Mouse (Mus musculus) embryonic facial prominence, embryonic 13.5 days (tissue): ENCODE results near the gene Ddx52. TPM values are rescaled to one million over a fixed set of nuclear protein-coding genes. Genes with fewer than 3 reads are reported as not detected.

Source experiments
- ATAC-seq: fragments of 200-750 bp; cut with Nextera tagmentation; 2 replicates; pipeline ENCODE4 v1.8.0; 2017; ENCODE audit warnings: low read depth; ENCODE audit not compliant: insufficient number of reproducible peaks, insufficient read depth, low FRiP score, low TSS enrichment
- H3K27ac ChIP-seq: fragments of 300-500 bp; sonication (generic); 2 replicates; pipeline ENCODE4 v1.5.1; 2015; ENCODE audit warnings: moderate library complexity, mild to moderate bottlenecking, inconsistent platforms
- H3K27me3 ChIP-seq: fragments of 300-500 bp; sonication (generic); 2 replicates; pipeline ENCODE4 v1.6.1; 2015; ENCODE audit warnings: mild to moderate bottlenecking, inconsistent platforms
- H3K36me3 ChIP-seq: fragments of 300-500 bp; sonication (generic); 2 replicates; pipeline ENCODE4 v1.6.1; 2015; ENCODE audit warnings: mild to moderate bottlenecking, inconsistent platforms
- H3K4me1 ChIP-seq: fragments of 300-500 bp; sonication (generic); 2 replicates; pipeline ENCODE4 v1.6.1; 2015; ENCODE audit warnings: inconsistent platforms
- H3K4me2 ChIP-seq: fragments of 300-500 bp; sonication (generic); 2 replicates; pipeline ENCODE4 v1.6.1; 2015; ENCODE audit warnings: moderate library complexity, mild to moderate bottlenecking, inconsistent platforms
- H3K4me3 ChIP-seq: fragments of 300-500 bp; sonication (generic); 2 replicates; pipeline ENCODE4 v1.5.1; 2015; ENCODE audit warnings: mild to moderate bottlenecking, inconsistent platforms
- H3K9ac ChIP-seq: fragments of 300-500 bp; sonication (generic); 2 replicates; pipeline ENCODE4 v1.6.1; 2015; ENCODE audit warnings: mild to moderate bottlenecking, inconsistent platforms
- H3K9me3 ChIP-seq: fragments of 300-500 bp; sonication (generic); 2 replicates; pipeline ENCODE4 v1.6.1; 2016; ENCODE audit warnings: inconsistent platforms
- WGBS: fragments of 180-500 bp; shearing (Covaris S2); methylation state at CpG from one replicate; pipeline ENCODE4 v1.1.7; 2015; ENCODE audit warnings: mixed read lengths; 5-methylcytosine and 5-hydroxymethylcytosine counted together
- polyA plus RNA-seq: library from polyadenylated mRNA; unstranded; fragments of >200 nt; fragmentation: Nextera tagmentation; extraction: Ambion mirVana; gene quantifications from 2 replicates; pipeline ENCODE4 v1.2.1, GENCODE M21; 2015

Gene Ddx52
- polyA plus RNA-seq, 1 experiment from 2014 or later, result 42.7 TPM

DNA sequence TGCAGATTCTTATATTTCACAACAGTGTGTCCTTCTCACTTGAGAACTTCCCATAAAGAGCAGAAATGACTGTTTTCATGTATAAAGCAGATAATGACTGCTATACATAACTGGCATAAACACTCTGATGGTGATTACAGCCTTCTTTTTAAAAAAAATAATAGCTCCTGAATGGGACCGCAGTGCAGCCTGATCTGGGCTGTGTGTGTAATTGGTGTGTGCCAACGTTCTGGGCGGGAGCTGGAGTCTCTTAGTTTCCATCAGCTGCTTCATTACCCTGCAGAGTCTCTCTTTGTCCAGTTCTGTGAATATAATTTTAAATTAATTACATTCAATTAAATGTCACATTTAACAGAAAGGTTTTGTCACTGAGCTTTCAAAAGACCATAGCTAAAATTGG lies 57.1 kb downstream of the Ddx52 start:
- no peak for ATAC-seq
- Histone ChIP-seq H3K36me3 (peaks cover 65% of the 10 kb centered on the region), H3K9ac (no peak overlapping the region), H3K4me3 (no peak overlapping the region), H3K4me2 (no peak overlapping the region), H3K27me3 (no peaks in the 10 kb centered on the region), H3K4me1 (0 out of 2 replicates have a peak, but pooled peaks cover 11% of the 10 kb centered on the region), H3K9me3 (no peaks in the 10 kb centered on the region), H3K27ac (no peak overlapping the region)
- 82% methylated on average over 3 of the region's 3 CpGs for WGBS

DNA sequence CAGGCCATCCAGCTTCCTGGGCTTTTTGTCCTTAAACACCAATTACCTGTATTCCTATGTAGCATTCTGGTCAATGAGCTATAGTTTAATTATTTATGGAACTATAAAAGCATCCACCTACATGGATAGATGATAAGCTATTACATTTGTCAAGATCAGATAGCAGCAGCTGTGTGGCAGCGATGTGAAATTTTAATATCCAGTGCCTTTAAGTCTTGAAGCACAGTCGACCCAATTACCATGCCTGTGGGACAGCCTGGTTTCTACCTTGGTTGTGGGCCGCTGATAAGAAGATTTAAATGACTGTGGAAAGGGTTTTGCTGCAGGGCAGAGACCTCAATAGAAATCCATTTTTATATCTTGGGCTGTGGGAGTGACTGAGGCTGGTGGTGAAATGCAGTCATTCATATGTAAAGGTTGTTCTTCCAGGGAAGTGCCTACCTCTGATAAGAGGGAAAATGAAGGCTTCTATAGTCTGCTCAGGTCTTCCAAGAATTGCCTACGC lies 57.6 kb downstream of the Ddx52 start:
- WGBS, result 87% methylated on average over 4 of the region's 4 CpGs
- Histone ChIP-seq H3K4me1 (0 out of 2 replicates have a peak, but pooled peaks cover 11% of the 10 kb centered on the region), H3K36me3 (peaks cover 65% of the 10 kb centered on the region), H3K9me3 (no peaks in the 10 kb centered on the region), H3K4me2 (no peak overlapping the region), H3K27ac (no peak overlapping the region), H3K4me3 (no peak overlapping the region), H3K27me3 (no peaks in the 10 kb centered on the region), H3K9ac (no peak overlapping the region)
- ATAC-seq, result no peak

- H3K27me3 ChIP-seq, result no peaks in the 10 kb centered on the region
- no peak overlapping the region for H3K27ac ChIP-seq
- H3K9me3 ChIP-seq, result no peaks in the 10 kb centered on the region
- H3K36me3 ChIP-seq, result peaks cover 54% of the 10 kb centered on the region
- no peak overlapping the region for H3K4me2 ChIP-seq
- no peak overlapping the region for H3K4me3 ChIP-seq
- 0 out of 2 replicates have a peak, but pooled peaks cover 11% of the 10 kb centered on the region for H3K4me1 ChIP-seq
- H3K9ac ChIP-seq, result no peak overlapping the region
- WGBS, result 88% methylated on average over 3 of the region's 3 CpGs
- no peak for ATAC-seq
Observed at GRCm38 (mm10) chr11:84001257-84001656, 59.4 kb downstream of the Ddx52 start.

GRCm38 (mm10) chr11:84003986-84004385 lies 62.1 kb downstream of the Ddx52 start:
- Histone ChIP-seq H3K4me3 (no peak overlapping the region), H3K36me3 (peaks cover 44% of the 10 kb centered on the region), H3K4me1 (0 out of 2 replicates have a peak, but pooled peaks cover 11% of the 10 kb centered on the region), H3K9ac (no peak overlapping the region), H3K4me2 (no peak overlapping the region), H3K27ac (no peak overlapping the region), H3K27me3 (no peaks in the 10 kb centered on the region), H3K9me3 (no peaks in the 10 kb centered on the region)
- ATAC-seq, result no peak
- WGBS, result 80% methylated on average over 6 of the region's 6 CpGs

DNA sequence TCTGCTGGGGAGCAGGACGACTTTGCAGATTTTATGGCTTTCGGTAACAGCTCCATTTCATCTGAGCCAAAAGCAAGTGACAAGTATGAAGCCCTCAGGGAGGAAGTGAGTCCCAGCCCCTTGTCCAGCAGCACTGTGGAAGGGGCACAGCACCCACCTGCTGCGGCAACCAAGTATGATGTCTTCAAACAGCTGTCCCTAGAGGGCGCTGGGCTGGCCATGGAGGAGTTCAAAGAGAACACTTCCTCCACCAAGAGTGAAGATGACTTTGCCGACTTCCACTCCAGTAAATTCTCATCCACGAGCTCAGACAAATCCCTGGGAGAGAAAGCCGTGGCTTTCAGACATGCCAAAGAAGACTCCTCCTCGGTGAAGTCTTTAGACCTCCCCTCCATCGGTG lies 67.1 kb downstream of the Ddx52 start:
- 82% methylated on average over 9 of the region's 9 CpGs for WGBS
- Histone ChIP-seq H3K27ac (no peak overlapping the region), H3K27me3 (no peaks in the 10 kb centered on the region), H3K9me3 (no peaks in the 10 kb centered on the region), H3K4me2 (no peak overlapping the region), H3K4me1 (peaks cover 17% of the 10 kb centered on the region), H3K36me3 (peaks cover 31% of the 10 kb centered on the region), H3K9ac (no peak overlapping the region), H3K4me3 (no peak overlapping the region)
- no peak for ATAC-seq

- ATAC-seq, result no peak
- no peaks in the 10 kb centered on the region for H3K27me3 ChIP-seq
- H3K4me3 ChIP-seq, result no peak overlapping the region
- no peaks in the 10 kb centered on the region for H3K9me3 ChIP-seq
- peaks cover 19% of the 10 kb centered on the region for H3K36me3 ChIP-seq
- H3K4me2 ChIP-seq, result no peak overlapping the region
- no peak overlapping the region for H3K9ac ChIP-seq
- peaks cover 17% of the 10 kb centered on the region for H3K4me1 ChIP-seq
- WGBS, result 81% methylated on average over 9 of the region's 9 CpGs
- no peak overlapping the region for H3K27ac ChIP-seq
Observed at GRCm38 (mm10) chr11:84010411-84010810, 68.5 kb downstream of the Ddx52 start.

GRCm38 (mm10) chr11:84011050-84011449 lies 69.2 kb downstream of the Ddx52 start:
- Histone ChIP-seq H3K4me3 (no peak overlapping the region), H3K4me2 (no peak overlapping the region), H3K27ac (no peak overlapping the region), H3K4me1 (peaks cover 17% of the 10 kb centered on the region), H3K27me3 (no peaks in the 10 kb centered on the region), H3K36me3 (peaks cover 19% of the 10 kb centered on the region), H3K9me3 (no peaks in the 10 kb centered on the region), H3K9ac (no peak overlapping the region)
- no peak for ATAC-seq
- WGBS, result 28% methylated on average over 12 of the region's 12 CpGs

- peaks cover 17% of the 10 kb centered on the region for H3K4me1 ChIP-seq
- ATAC-seq, result no peak
- H3K27me3 ChIP-seq, result no peaks in the 10 kb centered on the region
- H3K4me2 ChIP-seq, result no peak overlapping the region
- H3K4me3 ChIP-seq, result no peak overlapping the region
- no peaks in the 10 kb centered on the region for H3K9me3 ChIP-seq
- WGBS, result 47% methylated on average over 2 of the region's 2 CpGs
- no peak overlapping the region for H3K27ac ChIP-seq
- H3K36me3 ChIP-seq, result peaks cover 19% of the 10 kb centered on the region
- no peak overlapping the region for H3K9ac ChIP-seq
Observed at GRCm38 (mm10) chr11:84011576-84011975, 69.7 kb downstream of the Ddx52 start.

Other genes starting within 250 kb of the Ddx52 start
- 0.58 TPM in 1 of 2 replicates, not detected in the other for gene Wfdc17, start 238.1 kb upstream of the Ddx52 start, polyA plus RNA-seq
- gene Wfdc18, start 233.0 kb upstream of the Ddx52 start, polyA plus RNA-seq, result 1.5 TPM in 1 of 2 replicates, not detected in the other
- gene Wfdc21, start 195.1 kb upstream of the Ddx52 start, polyA plus RNA-seq, result not detected in 2 replicates
- gene Heatr6, start 188.4 kb upstream of the Ddx52 start, polyA plus RNA-seq, result 32.0 and 32.1 TPM in 2 replicates
- 0.12 TPM in 1 of 2 replicates, not detected in the other for gene Hnf1b, start 92.0 kb upstream of the Ddx52 start, polyA plus RNA-seq
- 9.0 and 13.1 TPM in 2 replicates for gene Synrg, start 22.4 kb downstream of the Ddx52 start, polyA plus RNA-seq
- gene Dusp14, start 127.2 kb downstream of the Ddx52 start, polyA plus RNA-seq, result 16.6 and 19.9 TPM in 2 replicates
- gene Tada2a, start 187.5 kb downstream of the Ddx52 start, polyA plus RNA-seq, result 42.6 and 45.6 TPM in 2 replicates
- 18.8 and 19.1 TPM in 2 replicates for gene Acaca, start 187.6 kb downstream of the Ddx52 start, polyA plus RNA-seq
- not detected in 2 replicates for gene Gm11437, start 225.4 kb downstream of the Ddx52 start, polyA plus RNA-seq